Mouse (Mus musculus) thymus, adult 2 months (tissue): ENCODE results near the gene Polg2.

Source experiments
- CTCF ChIP-seq: fragments of 200-500 bp; IDR thresholded peaks from 2 replicates; pipeline ENCODE4 v1.5.1; 2012; ENCODE audit warnings: mild to moderate bottlenecking, control low read depth, low read length, moderate library complexity, borderline replicate concordance; ENCODE audit not compliant: control insufficient read depth, poor library complexity, insufficient read depth; ENCODE audit errors: extremely low read depth
- POLR2A ChIP-seq: fragments of 200-500 bp; IDR thresholded peaks from 2 replicates; pipeline ENCODE4 v1.6.1; 2012; ENCODE audit warnings: mild to moderate bottlenecking, low read length, control low read depth, moderate library complexity; ENCODE audit not compliant: control insufficient read depth, poor library complexity, insufficient read depth; ENCODE audit errors: extremely low read depth

GRCm38 (mm10) chr11:106778589-106779387 is 549 bp downstream of the Polg2 start:
- TF ChIP-seq POLR2A (no peak), CTCF (no peak)
